Mouse (Mus musculus): ENCODE measurements around the gene Olfr140. TPM values are rescaled to one million over a fixed set of nuclear protein-coding genes. Genes with fewer than 3 reads are reported as not detected.

Gene Olfr140
- polyA plus RNA-seq (2017; shearing (Covaris generic)): not detected

- ATAC-seq: no peak
Measured at GRCm38 (mm10) chr2:90063494-90063893, at the start of gene Olfr140. TSS of gene Olfr140 (minus strand) at chr2:90063594.

- ATAC-seq: no peak
Measured at GRCm38 (mm10) chr2:90070065-90070464, 6.7 kb upstream of the Olfr140 start.

- ATAC-seq: no peak
Measured at GRCm38 (mm10) chr2:90035037-90035436, 28.4 kb downstream of the Olfr140 start, which contains the start of gene Olfr1265. TSS of gene Olfr1265 (plus strand) at chr2:90035337.

DNA sequence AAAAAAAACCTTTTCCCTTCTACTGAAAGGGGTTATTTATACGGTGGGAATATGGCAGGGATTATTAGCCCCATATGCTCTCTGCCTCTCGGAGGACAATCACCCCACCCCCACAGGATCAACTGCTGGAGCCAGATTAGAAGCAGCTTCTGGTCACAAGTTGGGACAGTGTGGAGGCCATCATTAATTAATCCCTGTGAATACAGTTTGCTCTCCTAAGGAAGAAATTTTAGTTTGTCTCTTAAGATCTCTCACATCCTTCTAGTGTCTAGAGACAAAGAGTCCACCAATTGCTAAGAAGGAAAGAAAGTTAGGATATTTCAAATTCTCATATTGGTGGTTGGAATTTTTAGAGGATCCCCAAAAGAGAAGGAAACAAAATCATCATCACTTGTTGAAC is 37.9 kb downstream of the Olfr140 start, which contains the start of gene Olfr1264:
TSS of gene Olfr1264 (minus strand) at position 101 of the 400 bp plus-strand sequence.
- ATAC-seq: no peak

DNA sequence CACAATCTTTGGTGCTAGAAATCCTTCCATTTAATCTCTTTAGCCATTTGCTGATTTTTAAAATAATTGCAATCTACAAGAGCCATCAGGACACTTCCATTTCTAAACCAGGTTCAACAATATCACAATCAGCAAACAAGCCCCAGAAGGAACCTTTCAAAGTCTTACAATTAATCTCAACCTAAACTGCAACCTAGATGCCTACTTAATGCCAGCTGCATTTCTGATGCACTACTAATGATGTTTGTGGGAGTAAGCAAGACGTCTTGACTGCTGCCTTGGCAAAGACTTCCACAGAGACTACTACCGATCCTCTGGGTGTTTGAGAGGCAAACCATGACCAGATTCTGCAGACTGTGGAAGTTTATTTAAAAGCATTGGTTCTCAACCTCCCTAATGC is 51.6 kb downstream of the Olfr140 start, which contains the start of gene Olfr1263:
TSS of gene Olfr1263 (plus strand) at position 301 of the 400 bp plus-strand sequence.
- ATAC-seq: no peak

DNA sequence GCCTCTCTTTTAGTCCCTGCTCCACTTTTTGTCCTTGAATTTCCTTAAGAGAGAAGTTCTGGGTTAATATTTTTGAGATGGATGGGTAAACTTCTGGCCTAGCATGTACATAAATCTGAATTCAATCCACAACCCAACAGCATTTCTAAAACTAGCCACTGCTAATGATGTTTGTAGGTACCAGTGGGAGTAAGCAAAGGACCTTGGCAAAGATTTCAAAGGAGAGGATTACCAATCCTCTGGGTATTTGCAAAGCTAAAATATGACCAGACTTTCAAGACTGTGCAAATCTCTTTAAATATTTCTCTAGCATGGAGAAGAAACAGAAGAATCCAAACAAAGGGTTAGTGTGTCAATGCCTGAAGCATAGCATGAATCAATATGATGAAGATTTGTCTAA is 63.5 kb downstream of the Olfr140 start, which contains the start of gene Olfr1262:
TSS of gene Olfr1262 (plus strand) at position 301 of the 400 bp plus-strand sequence.
- ATAC-seq: no peak

Other genes starting within 250 kb of the Olfr140 start
- gene Olfr1256, start 222.0 kb downstream of the Olfr140 start, polyA plus RNA-seq (2017; shearing (Covaris generic)): not detected
- not detected for gene Olfr48, start 215.4 kb downstream of the Olfr140 start, polyA plus RNA-seq (2017; shearing (Covaris generic))
- gene Olfr1257, start 185.2 kb downstream of the Olfr140 start, polyA plus RNA-seq (2017; shearing (Covaris generic)): not detected
- not detected for gene Olfr1258, start 136.3 kb downstream of the Olfr140 start, polyA plus RNA-seq (2017; shearing (Covaris generic))
- not detected for gene Olfr1259, start 114.9 kb downstream of the Olfr140 start, polyA plus RNA-seq (2017; shearing (Covaris generic))
- gene Olfr1260, start 89.3 kb downstream of the Olfr140 start, polyA plus RNA-seq (2017; shearing (Covaris generic)): not detected
- not detected for gene Olfr1261, start 72.4 kb downstream of the Olfr140 start, polyA plus RNA-seq (2017; shearing (Covaris generic))
- gene Olfr1262, start 63.4 kb downstream of the Olfr140 start, polyA plus RNA-seq (2017; shearing (Covaris generic)): not detected
- not detected for gene Olfr1263, start 51.5 kb downstream of the Olfr140 start, polyA plus RNA-seq (2017; shearing (Covaris generic))
- under 1 TPM in 1 of 2 experiments, not detected in 1; 0.08 TPM for gene Olfr1264, start 38.0 kb downstream of the Olfr140 start, polyA plus RNA-seq (2017; shearing (Covaris generic))
- gene Olfr1265, start 28.3 kb downstream of the Olfr140 start, polyA plus RNA-seq (2017; shearing (Covaris generic)): not detected
- gene Olfr1269, start 57.8 kb upstream of the Olfr140 start, polyA plus RNA-seq (2017; shearing (Covaris generic)): under 1 TPM in 1 of 2 experiments, not detected in 1; 0.12 TPM
- gene Olfr32, start 78.7 kb upstream of the Olfr140 start, polyA plus RNA-seq (2017; shearing (Covaris generic)): not detected
- not detected for gene Olfr1270, start 89.5 kb upstream of the Olfr140 start, polyA plus RNA-seq (2017; shearing (Covaris generic))
- gene Olfr1506, start 160.9 kb upstream of the Olfr140 start, polyA plus RNA-seq (2017; shearing (Covaris generic)): not detected
- not detected for gene Olfr142, start 194.0 kb upstream of the Olfr140 start, polyA plus RNA-seq (2017; shearing (Covaris generic))
- not detected for gene Olfr1271, start 207.4 kb upstream of the Olfr140 start, polyA plus RNA-seq (2017; shearing (Covaris generic))
- not detected for gene Olfr1272, start 229.2 kb upstream of the Olfr140 start, polyA plus RNA-seq (2017; shearing (Covaris generic))

Measured in activated CD4-positive, CD25-positive, alpha-beta regulatory T cell, adult 4 months (primary cell).